Mouse (Mus musculus): ENCODE measurements around the gene Exph5. TPM values are rescaled to one million over a fixed set of nuclear protein-coding genes. Genes with fewer than 3 reads are reported as not detected.

The Exph5 gene
- total RNA-seq, 2 experiments from 2014 or later, result 0.78 to 0.89 TPM

- peak; percentile 54 for DNase-seq
- intact Hi-C loops (cut with DNase I), result no loop called here
Observed at GRCm38 (mm10) chr9:53402291-53402711, 100.8 kb downstream of the Exph5 start, which contains the start of gene 4930550C14Rik. TSS of gene 4930550C14Rik (plus strand) at chr9:53402325.

DNA sequence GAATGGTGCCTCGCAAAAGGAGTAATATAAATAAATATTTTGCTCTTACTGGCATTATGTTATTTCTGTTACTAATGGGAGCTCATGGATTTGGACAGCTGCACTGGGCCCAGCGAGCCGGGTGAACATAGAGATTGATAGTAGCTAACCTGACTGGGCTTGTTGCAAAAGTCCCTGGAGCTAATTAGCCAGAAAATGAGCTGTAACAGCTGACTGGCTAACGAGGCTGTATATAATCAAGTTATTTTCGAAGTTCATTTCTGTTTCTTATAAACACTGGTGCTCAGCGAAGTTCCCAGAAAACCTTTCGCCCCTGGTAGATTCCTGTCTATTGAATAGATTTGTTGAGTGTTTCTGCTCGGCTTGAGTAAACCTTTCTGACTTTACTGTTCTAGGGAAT is 101.5 kb downstream of the Exph5 start:
- peak; percentile 10 for DNase-seq
- intact Hi-C loops (cut with DNase I), result no loop called here

GRCm38 (mm10) chr9:53404050-53404752 is 102.7 kb downstream of the Exph5 start:
- intact Hi-C loops (cut with DNase I), result no loop called here
- DNase-seq, result no peak

DNA sequence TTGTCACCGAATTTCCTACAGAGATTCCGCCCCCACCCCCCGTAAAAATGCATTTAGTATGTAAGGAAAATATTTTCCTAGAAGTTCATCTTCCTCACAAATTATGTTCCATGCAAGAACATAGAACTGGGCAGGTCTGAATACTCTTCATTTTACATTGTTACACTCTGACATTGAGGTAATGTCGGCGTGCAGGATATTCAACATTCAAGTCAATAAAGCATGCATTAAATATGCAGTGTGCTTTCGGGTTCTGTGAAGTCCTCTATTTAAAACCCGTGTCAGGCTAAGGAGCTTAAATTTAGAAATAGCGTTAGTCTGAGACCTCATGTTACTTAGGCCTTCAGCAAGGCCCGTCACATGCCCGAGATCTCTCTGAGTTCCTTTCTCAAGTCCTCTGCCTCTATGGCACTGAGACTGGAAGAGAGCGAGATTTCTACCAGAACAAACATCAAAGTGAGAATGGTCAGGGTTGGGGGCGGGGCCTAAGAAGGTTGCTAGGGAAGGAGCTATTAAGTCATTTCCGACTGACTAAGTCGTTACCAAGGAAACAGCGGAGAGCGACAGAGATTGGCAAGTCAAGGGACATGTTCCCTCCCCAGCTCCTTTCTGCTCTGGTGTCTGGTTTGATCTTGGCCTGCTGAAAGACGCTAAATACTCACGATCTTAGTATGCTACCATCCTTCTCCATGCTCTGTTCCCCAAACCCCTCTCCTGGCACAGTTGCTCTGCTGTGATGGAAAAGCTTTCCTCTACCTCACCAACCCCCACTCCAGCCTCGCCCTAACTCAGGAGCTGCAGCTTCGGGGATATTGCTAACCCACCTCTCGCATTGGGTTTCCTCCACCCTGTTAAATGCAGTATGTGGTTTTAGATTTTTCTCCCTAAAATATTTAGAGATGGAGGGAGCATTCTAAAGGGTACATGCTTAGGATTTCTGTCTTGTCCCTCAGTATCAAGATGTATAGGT is 103.6 kb downstream of the Exph5 start:
- peak; percentile 76 for DNase-seq
- intact Hi-C loops (cut with DNase I), result no loop called here

GRCm38 (mm10) chr9:53408548-53408947 is 107.1 kb downstream of the Exph5 start:
- intact Hi-C loops (cut with DNase I), result no loop called here
- DNase-seq, result no peak

GRCm38 (mm10) chr9:53408953-53409361 is 107.5 kb downstream of the Exph5 start:
- DNase-seq, result no peak
- intact Hi-C loops (cut with DNase I), result no loop called here

- no peak for DNase-seq
- intact Hi-C loops (cut with DNase I), result no loop called here
Observed at GRCm38 (mm10) chr9:53409427-53409826, 108.0 kb downstream of the Exph5 start.

- intact Hi-C loops (cut with DNase I), result no loop called here
Observed at GRCm38 (mm10) chr9:53422133-53422896, 120.8 kb downstream of the Exph5 start.

DNA sequence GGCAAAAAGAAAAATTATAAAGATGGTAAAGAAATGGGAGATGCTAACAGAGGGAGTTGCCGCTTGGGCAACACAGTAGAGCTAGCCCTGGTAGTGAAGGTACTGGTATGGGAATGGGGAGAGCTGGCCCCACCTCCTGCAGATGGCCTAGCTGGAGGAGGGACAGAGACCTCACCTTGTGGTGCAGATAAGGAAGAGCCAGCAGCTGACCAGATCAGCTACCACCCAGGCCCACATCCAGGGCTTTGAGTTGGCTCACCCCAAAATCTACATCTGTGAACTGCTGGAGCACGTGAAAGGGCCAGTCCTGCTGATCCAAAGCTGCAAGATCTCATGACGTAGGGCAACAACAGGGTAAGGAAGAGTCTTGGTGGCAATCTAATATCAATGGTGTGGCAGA is 125.3 kb downstream of the Exph5 start:
- intact Hi-C loops (cut with DNase I), result no loop called here

More at GRCm38 (mm10) chr9:53422133-53422896, 120.8 kb downstream of the Exph5 start:
- no peak for DNase-seq

More for the DNA sequence above, 125.3 kb downstream of the Exph5 start:
- DNase-seq, result no peak

Small RNA genes within 50 kb of the gene (microRNA-seq; reads per million reads assigned to microRNA genes)
- gene Mir130c, result not detected

Other genes with a start within 250 kb of the Exph5 start
- gene Ddx10, start 53.6 kb upstream of the Exph5 start, total RNA-seq (2021), result 10 to 100 TPM; 20.6 to 23.4 TPM
- 1 to 10 TPM; 5.7 to 6.6 TPM for gene Kdelc2, start 82.4 kb downstream of the Exph5 start, total RNA-seq (2021)
- gene 4930550C14Rik, start 100.7 kb downstream of the Exph5 start, total RNA-seq (2021), result not detected
- gene Atm, start 235.1 kb downstream of the Exph5 start, total RNA-seq (2021), result 10 to 100 TPM; 23.8 to 24.7 TPM
- gene Npat, start 235.4 kb downstream of the Exph5 start, total RNA-seq (2021), result 10 to 100 TPM; 15.4 to 16.4 TPM